Mouse (Mus musculus) heart, adult 2 months (tissue): ENCODE measurements at regions not wholly inside any gene's neighbourhood (a gene's known extent, or its start where the extent isn't known, plus 50 kb on each side); places are given as distances from the start of the nearest gene placed in this dataset.

Source experiments
- DNase-seq, 2 experiments: peaks; one replicate each; pipeline ENCODE4 v3.0.0; 2021
- H3K27ac ChIP-seq: fragments of 200-600 bp; 2 replicates; pipeline ENCODE4 v1.8.1; 2022
- H3K27me3 ChIP-seq: fragments of 200-500 bp; 2 replicates; pipeline ENCODE4 v1.6.1; 2012; ENCODE audit warnings: mild to moderate bottlenecking, low read length, inconsistent platforms, mixed read lengths; ENCODE audit not compliant: control insufficient read depth, insufficient read depth
- H3K36me3 ChIP-seq: fragments of 200-500 bp; 2 replicates; pipeline ENCODE4 v1.6.1; 2012; ENCODE audit warnings: low read length, inconsistent platforms; ENCODE audit not compliant: control insufficient read depth, insufficient read depth
- H3K4me1 ChIP-seq: fragments of 200-500 bp; 2 replicates; pipeline ENCODE4 v1.6.1; 2011; ENCODE audit warnings: low read length; ENCODE audit not compliant: control insufficient read depth, insufficient read depth
- H3K4me3 ChIP-seq: fragments of 200-600 bp; 2 replicates; pipeline ENCODE4 v1.8.1; 2022
- H3K79me2 ChIP-seq: fragments of 200-500 bp; replicated peaks from 2 replicates; pipeline ENCODE4 v1.6.1; 2012; ENCODE audit warnings: mild to moderate bottlenecking, inconsistent platforms, low read length, moderate library complexity, mixed read lengths; ENCODE audit not compliant: control insufficient read depth, insufficient read depth
- H3K9ac ChIP-seq: fragments of 200-500 bp; 2 replicates; pipeline ENCODE4 v1.6.1; 2012; ENCODE audit warnings: low read depth, mild to moderate bottlenecking, control low read depth, inconsistent platforms, low read length, mixed read lengths
- CTCF ChIP-seq: fragments of 200-600 bp; IDR thresholded peaks from 2 replicates; pipeline ENCODE4 v1.8.1; 2022; ENCODE audit warnings: antibody characterized with exemption, mild to moderate bottlenecking, moderate library complexity
- EP300 ChIP-seq: fragments of 200-500 bp; IDR thresholded peaks from 2 replicates; pipeline ENCODE4 v1.6.1; 2011; ENCODE audit warnings: low read depth, low read length, control low read depth; ENCODE audit not compliant: insufficient read depth
- POLR2A ChIP-seq: fragments of 200-500 bp; IDR thresholded peaks from 2 replicates; pipeline ENCODE4 v1.6.1; 2011; ENCODE audit warnings: mild to moderate bottlenecking, low read depth, low read length, control low read depth; ENCODE audit not compliant: insufficient read depth
- WGBS: fragments of 180-500 bp; shearing (Covaris S2); methylation state at CpG from one replicate; pipeline ENCODE4 v1.1.7; 2018; 5-methylcytosine and 5-hydroxymethylcytosine counted together
- intact Hi-C: fragments of 180-260 bp; cut with DNase I; formaldehyde crosslinking; loops from one replicate; pipeline ENCODE4 v1.15.1; 2025

- peak overlapping the region; percentile 31 for H3K27ac ChIP-seq
- H3K4me1 ChIP-seq, result peaks cover 8% of the 10 kb centered on the region
- 71% methylated on average over 3 of the region's 3 CpGs for WGBS
- no peaks in the 10 kb centered on the region for H3K79me2 ChIP-seq
- H3K27me3 ChIP-seq, result no peaks in the 10 kb centered on the region
- DNase-seq, result no peak
- H3K36me3 ChIP-seq, result no peaks in the 10 kb centered on the region; the same call in 1 of the 2 replicates
- intact Hi-C loops, result no loop called here
- no peak overlapping the region for H3K9ac ChIP-seq
- H3K4me3 ChIP-seq, result no peak overlapping the region
- TF ChIP-seq EP300 (no peak), CTCF (no peak), POLR2A (no peak)
Measured at GRCm38 (mm10) chr13:60291344-60291743, 114.2 kb upstream of the Gas1 start.

- Histone ChIP-seq H3K4me1 (peaks cover 4% of the 10 kb centered on the region), H3K36me3 (no peaks in the 10 kb centered on the region), H3K27me3 (no peaks in the 10 kb centered on the region), H3K9ac (no peak overlapping the region), H3K79me2 (no peaks in the 10 kb centered on the region), H3K4me3 (no peak overlapping the region), H3K27ac (no peak overlapping the region)
- WGBS, result 70% methylated on average over 13 of the region's 13 CpGs
- intact Hi-C loops, result loop anchor here (5.0 kb wide), 1 partner anchor 121 kb away; no protein-coding TSS in a partner anchor
- no peak for TF ChIP-seq EP300
- TF ChIP-seq POLR2A, result no peak
- TF ChIP-seq CTCF, result 0 out of 2 replicates have a peak, but pooled peaks have one; percentile 8
- no peak for DNase-seq
Measured at GRCm38 (mm10) chr13:60296201-60296895, 119.2 kb upstream of the Gas1 start.

- Histone ChIP-seq H3K4me1 (peaks cover 4% of the 10 kb centered on the region), H3K27me3 (no peaks in the 10 kb centered on the region), H3K36me3 (no peaks in the 10 kb centered on the region), H3K79me2 (no peaks in the 10 kb centered on the region), H3K27ac (no peak overlapping the region), H3K4me3 (no peak overlapping the region), H3K9ac (no peak overlapping the region)
- intact Hi-C loops, result loop anchor here (5.0 kb wide), 1 partner anchor 120 kb away; no protein-coding TSS in a partner anchor
- DNase-seq, result no peak
- TF ChIP-seq POLR2A (no peak), EP300 (no peak), CTCF (no peak)
- 89% methylated on average over 6 of the region's 6 CpGs for WGBS
Measured at GRCm38 (mm10) chr13:60296896-60297275, 119.7 kb upstream of the Gas1 start.

GRCm38 (mm10) chr13:60298575-60298974 lies 121.4 kb upstream of the Gas1 start:
- DNase-seq, result peak; percentile 49 to 65
- H3K9ac ChIP-seq, result no peak overlapping the region
- TF ChIP-seq EP300, result peak; percentile 45; the same call in 1 of the 2 replicates
- TF ChIP-seq POLR2A, result 0 out of 2 replicates have a peak, but pooled peaks have one; percentile 13
- no peak for TF ChIP-seq CTCF
- intact Hi-C loops, result loop anchor here (5.0 kb wide), 1 partner anchor 119 kb away; no protein-coding TSS in a partner anchor
- H3K4me3 ChIP-seq, result no peak overlapping the region
- H3K36me3 ChIP-seq, result no peaks in the 10 kb centered on the region
- WGBS, result 51% methylated on average over 2 of the region's 2 CpGs
- no peaks in the 10 kb centered on the region for H3K79me2 ChIP-seq
- peak overlapping the region; percentile 47 for H3K27ac ChIP-seq
- H3K4me1 ChIP-seq, result peaks cover 4% of the 10 kb centered on the region
- H3K27me3 ChIP-seq, result no peaks in the 10 kb centered on the region

GRCm38 (mm10) chr13:60299076-60299475 lies 121.9 kb upstream of the Gas1 start:
- H3K79me2 ChIP-seq, result no peaks in the 10 kb centered on the region
- intact Hi-C loops, result loop anchor here (5.0 kb wide), 1 partner anchor 118 kb away; no protein-coding TSS in a partner anchor
- peak overlapping the region; percentile 28; the same call in 1 of the 2 replicates for H3K27ac ChIP-seq
- H3K36me3 ChIP-seq, result no peaks in the 10 kb centered on the region
- no peak overlapping the region for H3K4me3 ChIP-seq
- TF ChIP-seq CTCF, result no peak
- no peak for TF ChIP-seq EP300
- no peak for TF ChIP-seq POLR2A
- H3K4me1 ChIP-seq, result peaks cover 4% of the 10 kb centered on the region
- DNase-seq, result no peak
- H3K9ac ChIP-seq, result no peak overlapping the region
- WGBS, result 65% methylated on average over 5 of the region's 5 CpGs
- H3K27me3 ChIP-seq, result no peaks in the 10 kb centered on the region

- Histone ChIP-seq H3K4me1 (peaks cover 2% of the 10 kb centered on the region; the same call in 1 of the 2 replicates), H3K27me3 (no peaks in the 10 kb centered on the region), H3K36me3 (no peaks in the 10 kb centered on the region), H3K4me3 (no peak overlapping the region), H3K79me2 (no peaks in the 10 kb centered on the region), H3K27ac (no peak overlapping the region), H3K9ac (no peak overlapping the region)
- intact Hi-C loops, result no loop called here
- WGBS, result 84% methylated on average over 9 of the region's 9 CpGs
- no peak for TF ChIP-seq EP300
- TF ChIP-seq CTCF, result no peak
- no peak for TF ChIP-seq POLR2A
- DNase-seq, result no peak
Measured at GRCm38 (mm10) chr13:60303561-60303960, 126.4 kb upstream of the Gas1 start.
